Mouse (Mus musculus): ENCODE results near the gene Baiap2. TPM values are rescaled to one million over a fixed set of nuclear protein-coding genes. Genes with fewer than 3 reads are reported as not detected.

Baiap2 gene
- polyA plus RNA-seq, 1 experiment from 2014 or later: 11.9 TPM

DNA sequence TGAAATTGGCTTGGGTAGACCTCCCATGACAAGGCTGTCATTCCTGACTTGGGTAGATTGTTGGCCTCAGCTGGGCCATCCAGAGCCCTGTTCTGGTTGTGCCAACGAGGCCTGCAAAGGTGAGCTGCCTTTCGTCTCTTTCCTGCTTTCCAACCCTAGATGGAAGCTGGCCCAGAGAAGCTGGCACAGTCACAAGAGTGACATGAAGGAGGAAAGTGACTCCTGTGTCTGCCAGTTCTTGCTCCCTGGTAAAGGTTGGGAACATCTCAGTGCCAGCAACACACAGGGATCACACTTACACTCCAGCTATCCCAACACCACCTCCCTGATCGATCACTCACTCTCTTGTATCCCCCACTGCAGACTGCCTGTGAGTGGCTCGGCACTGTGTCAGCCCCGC, 36.8 kb upstream of the Baiap2 start:
- Histone ChIP-seq H3K9ac (replicated peaks; ENCODE audit: low read length) (no peak overlapping the region), H3K27ac (replicated peaks; ENCODE audit: low read depth, low read length) (no peak overlapping the region), H3K27me3 (ENCODE audit: control insufficient read depth, insufficient read depth, low read length) (no peaks in the 10 kb centered on the region), H3K36me3 (replicated peaks; ENCODE audit: control insufficient read depth, insufficient read depth, low read depth, low read length) (no peaks in the 10 kb centered on the region), H3K4me2 (ENCODE audit: low read depth, low read length) (no peak overlapping the region), H3K4me3 (ENCODE audit: low read depth, low read length) (no peak overlapping the region), H3K4me1 (ENCODE audit: control insufficient read depth, insufficient read depth, low read length) (no peaks in the 10 kb centered on the region), H3K9me3 (replicated peaks; ENCODE audit: control insufficient read depth, low read length) (no peaks in the 10 kb centered on the region)
- DNase-seq (ENCODE audit: low spot score) (no peak), ATAC-seq (replicated peaks; ENCODE audit: insufficient number of reproducible peaks, low FRiP score, low TSS enrichment, low read depth) (no peak)
- WGBS: 85% methylated on average over 5 of the region's 5 CpGs

DNA sequence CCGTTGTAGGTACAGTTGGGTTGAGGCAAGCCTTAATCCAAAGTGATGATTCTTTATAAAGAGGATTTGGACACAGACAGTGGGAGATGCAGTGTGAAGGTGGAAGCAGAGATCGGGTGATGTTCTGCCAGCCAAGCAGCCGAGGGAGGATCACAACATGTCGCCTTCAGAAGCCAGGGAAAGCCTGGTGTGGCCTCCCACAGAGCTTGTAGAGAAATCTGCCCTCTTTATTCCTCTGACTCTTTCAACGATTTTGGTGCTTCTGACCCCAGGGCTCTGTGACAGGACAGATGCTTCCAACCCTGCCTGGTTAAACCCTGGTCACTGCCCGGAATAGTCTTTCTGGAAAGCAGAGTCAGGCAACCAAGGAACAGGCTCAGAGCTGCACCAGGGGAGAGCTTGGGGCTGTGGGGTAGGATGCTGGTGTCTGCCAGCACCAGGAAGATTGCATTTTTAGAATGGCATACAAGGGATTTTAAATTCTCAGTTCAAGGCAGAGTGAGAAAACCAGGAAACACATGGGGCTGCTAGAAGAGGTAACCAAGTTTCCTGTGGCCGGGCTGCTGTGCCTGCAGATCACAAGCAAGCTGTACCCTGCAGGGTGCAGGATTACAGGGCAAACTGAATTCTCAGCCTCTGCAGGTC, 35.4 kb upstream of the Baiap2 start:
- H3K9ac ChIP-seq (replicated peaks; ENCODE audit: low read length): no peak overlapping the region; the same call in 1 of the 2 replicates
- ATAC-seq (replicated peaks; ENCODE audit: insufficient number of reproducible peaks, low FRiP score, low TSS enrichment, low read depth): no peak
- 37% methylated on average over 7 of the region's 7 CpGs for WGBS

DNA sequence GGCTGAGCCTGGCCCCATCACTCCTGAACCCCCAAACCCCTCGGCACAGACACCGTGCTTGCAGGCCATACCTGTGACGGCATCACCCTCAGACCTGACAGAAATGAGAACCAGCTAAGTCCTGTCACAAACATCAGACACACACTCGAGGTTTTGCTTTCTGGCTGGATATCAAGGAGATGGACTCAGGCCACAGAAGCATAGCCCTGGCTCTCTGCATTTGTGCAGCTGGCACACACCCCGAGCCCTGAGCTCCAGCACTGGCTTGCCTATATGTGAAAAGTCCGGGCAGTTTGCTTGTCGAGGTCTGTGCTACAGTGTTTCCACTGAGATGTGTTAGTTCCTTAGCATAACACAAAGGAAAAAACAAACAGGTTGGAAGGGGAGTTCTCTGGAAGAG, 34.9 kb upstream of the Baiap2 start:
- ATAC-seq (replicated peaks; ENCODE audit: insufficient number of reproducible peaks, low FRiP score, low TSS enrichment, low read depth): no peak
- Histone ChIP-seq H3K4me2 (ENCODE audit: low read depth, low read length) (no peak overlapping the region), H3K4me1 (ENCODE audit: control insufficient read depth, insufficient read depth, low read length) (no peaks in the 10 kb centered on the region; the same call in 1 of the 2 replicates), H3K27me3 (ENCODE audit: control insufficient read depth, insufficient read depth, low read length) (no peaks in the 10 kb centered on the region), H3K27ac (replicated peaks; ENCODE audit: low read depth, low read length) (no peak overlapping the region), H3K4me3 (ENCODE audit: low read depth, low read length) (no peak overlapping the region), H3K9ac (replicated peaks; ENCODE audit: low read length) (no peak overlapping the region), H3K36me3 (replicated peaks; ENCODE audit: control insufficient read depth, insufficient read depth, low read depth, low read length) (no peaks in the 10 kb centered on the region), H3K9me3 (replicated peaks; ENCODE audit: control insufficient read depth, low read length) (no peaks in the 10 kb centered on the region)
- no peak for DNase-seq (ENCODE audit: low spot score)
- 48% methylated on average over 7 of the region's 7 CpGs for WGBS

More for the DNA sequence above, 35.4 kb upstream of the Baiap2 start:
- Histone ChIP-seq H3K4me3 (ENCODE audit: low read depth, low read length) (no peak overlapping the region), H3K4me2 (ENCODE audit: low read depth, low read length) (no peak overlapping the region), H3K9me3 (replicated peaks; ENCODE audit: control insufficient read depth, low read length) (no peaks in the 10 kb centered on the region), H3K27ac (replicated peaks; ENCODE audit: low read depth, low read length) (no peak overlapping the region), H3K27me3 (ENCODE audit: control insufficient read depth, insufficient read depth, low read length) (no peaks in the 10 kb centered on the region), H3K4me1 (ENCODE audit: control insufficient read depth, insufficient read depth, low read length) (no peaks in the 10 kb centered on the region), H3K36me3 (replicated peaks; ENCODE audit: control insufficient read depth, insufficient read depth, low read depth, low read length) (no peaks in the 10 kb centered on the region)
- DNase-seq (ENCODE audit: low spot score): no peak

DNA sequence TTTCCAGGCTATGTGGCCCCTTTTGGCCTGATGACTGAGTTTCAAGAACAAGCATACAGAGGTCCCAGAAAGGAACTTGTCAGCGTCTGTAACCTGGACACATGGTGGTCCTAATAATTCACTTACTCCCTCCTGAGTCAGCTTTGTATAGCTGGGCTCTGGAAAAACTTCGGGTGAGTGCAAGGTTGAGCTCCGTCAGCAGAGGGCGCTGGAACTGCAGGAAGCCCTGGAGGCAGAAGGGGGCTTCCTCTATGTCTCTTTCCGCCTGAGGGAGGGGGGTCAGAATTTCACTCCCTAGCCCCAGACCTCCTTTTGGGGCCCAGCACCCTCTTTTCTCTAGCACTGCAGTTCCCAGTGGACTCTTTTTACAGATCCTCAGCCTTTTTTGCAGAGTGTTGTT, 33.1 kb upstream of the Baiap2 start:
- H3K4me2 ChIP-seq (ENCODE audit: low read depth, low read length): no peak overlapping the region
- peak overlapping the region; percentile 2; the same call in 1 of the 2 replicates for H3K9ac ChIP-seq (replicated peaks; ENCODE audit: low read length)

DNA sequence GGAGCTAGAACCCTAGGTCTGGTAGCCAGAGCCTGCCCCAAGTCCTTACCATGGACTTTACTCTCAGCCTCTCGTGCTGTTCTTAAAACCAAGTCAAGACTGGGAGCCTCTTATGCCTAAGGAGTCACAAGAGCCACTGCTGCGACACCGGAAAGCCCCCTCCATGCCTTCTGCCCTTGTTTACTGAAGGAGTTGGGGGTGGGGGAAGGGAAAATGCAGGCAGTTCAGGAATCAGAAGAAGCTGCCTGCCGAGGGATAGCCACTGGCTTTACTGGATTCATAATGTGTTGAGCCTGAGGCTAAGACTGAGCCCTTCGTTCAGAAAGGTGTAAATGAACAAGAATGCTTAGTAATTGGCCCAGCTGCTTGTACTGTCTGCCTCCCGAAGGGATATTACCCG, 29.7 kb upstream of the Baiap2 start:
- H3K9ac ChIP-seq (replicated peaks; ENCODE audit: low read length): peak overlapping the region; percentile 93
- no peaks in the 10 kb centered on the region for H3K27me3 ChIP-seq (ENCODE audit: control insufficient read depth, insufficient read depth, low read length)
- H3K9me3 ChIP-seq (replicated peaks; ENCODE audit: control insufficient read depth, low read length): no peaks in the 10 kb centered on the region
- H3K36me3 ChIP-seq (replicated peaks; ENCODE audit: control insufficient read depth, insufficient read depth, low read depth, low read length): peaks cover 3% of the 10 kb centered on the region; the same call in 1 of the 2 replicates
- DNase-seq (ENCODE audit: low spot score): peak; percentile 26
- H3K4me3 ChIP-seq (ENCODE audit: low read depth, low read length): peak overlapping the region; percentile 72
- H3K27ac ChIP-seq (replicated peaks; ENCODE audit: low read depth, low read length): no peak overlapping the region
- peak overlapping the region; percentile 72 for H3K4me2 ChIP-seq (ENCODE audit: low read depth, low read length)
- WGBS: 4% methylated on average over 7 of the region's 7 CpGs
- H3K4me1 ChIP-seq (ENCODE audit: control insufficient read depth, insufficient read depth, low read length): peaks cover 2% of the 10 kb centered on the region; the same call in 1 of the 2 replicates
- peak; percentile 7; the same call in 1 of the 2 replicates for ATAC-seq (replicated peaks; ENCODE audit: insufficient number of reproducible peaks, low FRiP score, low TSS enrichment, low read depth)

More for the DNA sequence above, 33.1 kb upstream of the Baiap2 start:
- peak; percentile 75 for DNase-seq (ENCODE audit: low spot score)
- H3K4me1 ChIP-seq (ENCODE audit: control insufficient read depth, insufficient read depth, low read length): peaks cover under 1% of the 10 kb centered on the region; the same call in 1 of the 2 replicates
- H3K27me3 ChIP-seq (ENCODE audit: control insufficient read depth, insufficient read depth, low read length): no peaks in the 10 kb centered on the region
- no peaks in the 10 kb centered on the region for H3K36me3 ChIP-seq (replicated peaks; ENCODE audit: control insufficient read depth, insufficient read depth, low read depth, low read length)
- no peaks in the 10 kb centered on the region for H3K9me3 ChIP-seq (replicated peaks; ENCODE audit: control insufficient read depth, low read length)
- WGBS: 2% methylated on average over 5 of the region's 5 CpGs
- ATAC-seq (replicated peaks; ENCODE audit: insufficient number of reproducible peaks, low FRiP score, low TSS enrichment, low read depth): no peak
- no peak overlapping the region for H3K27ac ChIP-seq (replicated peaks; ENCODE audit: low read depth, low read length)
- H3K4me3 ChIP-seq (ENCODE audit: low read depth, low read length): no peak overlapping the region

DNA sequence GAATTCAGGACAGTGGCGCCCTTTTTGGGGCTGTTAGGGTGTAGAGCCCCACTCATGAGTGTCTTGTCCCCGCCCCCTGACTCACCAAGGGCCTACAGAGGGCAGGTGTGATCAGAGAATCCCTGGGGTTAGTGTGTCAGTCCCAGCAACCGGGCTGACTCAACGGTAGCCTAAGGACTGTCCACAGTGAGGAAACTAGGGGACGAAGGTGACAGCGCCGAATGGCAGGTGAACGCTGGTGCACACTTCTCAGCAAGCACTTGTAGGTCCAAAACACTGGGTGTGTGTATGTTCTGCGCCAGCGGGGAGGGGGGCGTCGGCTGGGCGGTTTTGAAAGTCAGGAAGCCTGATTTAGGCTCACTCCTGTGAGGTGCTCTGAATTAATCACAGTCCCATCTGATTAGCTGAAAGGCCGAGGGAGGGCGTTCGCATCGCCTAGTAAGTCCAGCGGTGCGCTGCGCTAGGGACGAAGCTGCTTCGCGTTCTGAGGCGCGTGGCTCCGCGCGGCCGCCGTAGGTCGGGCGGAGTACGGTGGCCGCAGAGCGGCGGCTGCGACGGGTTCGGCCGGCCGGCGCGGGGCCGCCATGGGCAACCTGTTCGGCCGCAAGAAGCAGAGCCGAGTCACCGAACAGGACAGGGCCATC, 29.1 kb upstream of the Baiap2 start, which contains the start of gene Chmp6:
Gene Chmp6 (plus strand): TSS at position 151 of the 644 bp plus-strand sequence.
- H3K4me1 ChIP-seq (ENCODE audit: control insufficient read depth, insufficient read depth, low read length): peaks cover 2% of the 10 kb centered on the region; the same call in 1 of the 2 replicates
- DNase-seq (ENCODE audit: low spot score): peak; percentile 90

DNA sequence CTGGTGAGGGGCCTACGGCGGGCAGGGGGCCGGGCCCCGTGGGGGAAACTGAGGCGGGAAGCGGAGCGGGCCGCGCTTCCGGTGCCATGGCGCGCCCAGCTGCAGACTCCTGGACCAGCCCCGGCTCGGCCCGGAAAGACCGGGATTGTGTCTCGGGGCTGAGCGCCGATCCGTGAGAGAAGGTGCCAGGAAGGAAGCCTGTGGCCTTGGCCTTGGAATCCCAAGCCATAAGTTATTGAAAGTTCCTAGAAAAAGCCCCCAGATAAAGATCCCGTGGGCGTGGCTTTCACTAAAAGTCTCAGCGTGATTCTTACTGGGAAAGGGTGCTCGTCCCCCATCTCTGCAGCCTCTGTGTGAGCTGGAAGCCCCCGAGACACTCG, 28.6 kb upstream of the Baiap2 start:
- ATAC-seq (replicated peaks; ENCODE audit: insufficient number of reproducible peaks, low FRiP score, low TSS enrichment, low read depth) (peak; percentile 60; the same call in 1 of the 2 replicates), DNase-seq (ENCODE audit: low spot score) (peak; percentile 48)
- H3K4me2 ChIP-seq (ENCODE audit: low read depth, low read length): peak overlapping the region; percentile 74
- H3K4me1 ChIP-seq (ENCODE audit: control insufficient read depth, insufficient read depth, low read length): peaks cover 2% of the 10 kb centered on the region; the same call in 1 of the 2 replicates
- no peaks in the 10 kb centered on the region for H3K27me3 ChIP-seq (ENCODE audit: control insufficient read depth, insufficient read depth, low read length)
- H3K27ac ChIP-seq (replicated peaks; ENCODE audit: low read depth, low read length): peak overlapping the region; percentile 29
- H3K9me3 ChIP-seq (replicated peaks; ENCODE audit: control insufficient read depth, low read length): no peaks in the 10 kb centered on the region
- whole genome bisulfite sequencing: under 1% methylated on average over 25 of the region's 26 CpGs
- H3K9ac ChIP-seq (replicated peaks; ENCODE audit: low read length): peak overlapping the region; percentile 93
- peaks cover 7% of the 10 kb centered on the region; the same call in 1 of the 2 replicates for H3K36me3 ChIP-seq (replicated peaks; ENCODE audit: control insufficient read depth, insufficient read depth, low read depth, low read length)
- H3K4me3 ChIP-seq (ENCODE audit: low read depth, low read length): peak overlapping the region; percentile 72

More for the DNA sequence above, 29.1 kb upstream of the Baiap2 start, which contains the start of gene Chmp6:
- H3K9ac ChIP-seq (replicated peaks; ENCODE audit: low read length): peak within 1 kb of the TSS; percentile 93
- H3K9me3 ChIP-seq (replicated peaks; ENCODE audit: control insufficient read depth, low read length): no peaks in the 10 kb centered on the region
- no peaks in the 10 kb centered on the region for H3K27me3 ChIP-seq (ENCODE audit: control insufficient read depth, insufficient read depth, low read length)
- under 1% methylated on average over 48 of the region's 48 CpGs for WGBS
- peak; percentile 54 for ATAC-seq (replicated peaks; ENCODE audit: insufficient number of reproducible peaks, low FRiP score, low TSS enrichment, low read depth)
- peak within 1 kb of the TSS; percentile 74 for H3K4me2 ChIP-seq (ENCODE audit: low read depth, low read length)
- peak within 1 kb of the TSS; percentile 29 for H3K27ac ChIP-seq (replicated peaks; ENCODE audit: low read depth, low read length)
- peaks cover 7% of the 10 kb centered on the region; the same call in 1 of the 2 replicates for H3K36me3 ChIP-seq (replicated peaks; ENCODE audit: control insufficient read depth, insufficient read depth, low read depth, low read length)
- peak within 1 kb of the TSS; percentile 72 for H3K4me3 ChIP-seq (ENCODE audit: low read depth, low read length)

DNA sequence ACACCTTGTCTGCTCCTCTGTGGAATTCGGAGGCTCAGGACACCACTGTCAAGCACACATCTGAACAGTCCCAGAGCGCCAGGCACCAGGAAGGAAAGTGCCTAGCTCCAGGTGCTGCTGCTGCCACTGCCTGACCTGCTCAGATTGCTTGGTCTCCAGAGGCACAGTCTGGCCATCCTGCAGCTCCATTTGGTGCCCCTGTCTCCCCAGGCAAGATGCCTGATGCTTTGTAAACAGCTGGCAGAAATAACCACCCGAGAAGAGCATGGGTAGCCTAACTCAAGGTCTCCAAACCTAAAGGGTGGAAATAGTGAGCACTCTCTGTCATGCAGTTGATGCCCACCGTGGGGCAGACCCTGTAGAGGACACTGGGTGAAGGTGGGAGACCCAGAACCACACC, 28.2 kb upstream of the Baiap2 start:
- DNase-seq (ENCODE audit: low spot score) (no peak), ATAC-seq (replicated peaks; ENCODE audit: insufficient number of reproducible peaks, low FRiP score, low TSS enrichment, low read depth) (no peak)
- Histone ChIP-seq H3K9me3 (replicated peaks; ENCODE audit: control insufficient read depth, low read length) (no peaks in the 10 kb centered on the region), H3K27ac (replicated peaks; ENCODE audit: low read depth, low read length) (no peak overlapping the region), H3K4me2 (ENCODE audit: low read depth, low read length) (peak overlapping the region; percentile 74), H3K4me3 (ENCODE audit: low read depth, low read length) (peak overlapping the region; percentile 72), H3K9ac (replicated peaks; ENCODE audit: low read length) (peak overlapping the region; percentile 93), H3K36me3 (replicated peaks; ENCODE audit: control insufficient read depth, insufficient read depth, low read depth, low read length) (peaks cover 7% of the 10 kb centered on the region; the same call in 1 of the 2 replicates), H3K4me1 (ENCODE audit: control insufficient read depth, insufficient read depth, low read length) (peaks cover 2% of the 10 kb centered on the region; the same call in 1 of the 2 replicates), H3K27me3 (ENCODE audit: control insufficient read depth, insufficient read depth, low read length) (no peaks in the 10 kb centered on the region)
- WGBS: 27% methylated on average over 4 of the region's 4 CpGs

Measured in embryonic facial prominence, embryonic 11.5 days (tissue).